Mouse (Mus musculus) adrenal gland, postnatal 10 days (tissue): ENCODE results near the gene Ddx24. TPM values are rescaled to one million over a fixed set of nuclear protein-coding genes. Genes with fewer than 3 reads are reported as not detected.
"Not testable (repeated sequence)": the region's sequence is repeated elsewhere in the genome, so short reads cannot be mapped to it uniquely, and the experiment has no call there.

Experiments
- DNase-seq: peaks from one replicate; pipeline ENCODE4 v3.0.0; 2021; ENCODE audit warnings: mixed read lengths
- long read RNA-seq, 2 experiments: library from polyadenylated mRNA; stranded (forward); transcript quantifications; one replicate each; pipeline ENCODE4 v2.0.0; 2021
- total RNA-seq, 2 experiments: library from RNA; stranded (reverse); gene quantifications; 2 replicates each; pipeline ENCODE4 v1.2.3; 2021

The Ddx24 gene
- 10 to 100 TPM; 94.4 to 99.7 TPM for total RNA-seq
- long read RNA-seq, experiment 1, full-length matches to known transcripts, result 90 of 113 reads
- long read RNA-seq, experiment 1, partial matches to known transcripts, result 13 of 113 reads
- long read RNA-seq, experiment 1, other reads (novel, unspliced or antisense), result 10 of 113 reads
- long read RNA-seq, experiment 2, transcript Ddx24-201 (9 exons, 2,850 nt), result major isoform, 65 of 77 reads
- long read RNA-seq, experiment 2, partial matches to known transcripts, result 4 of 77 reads
- long read RNA-seq, experiment 2, other reads (novel, unspliced or antisense), result 8 of 77 reads

DNA sequence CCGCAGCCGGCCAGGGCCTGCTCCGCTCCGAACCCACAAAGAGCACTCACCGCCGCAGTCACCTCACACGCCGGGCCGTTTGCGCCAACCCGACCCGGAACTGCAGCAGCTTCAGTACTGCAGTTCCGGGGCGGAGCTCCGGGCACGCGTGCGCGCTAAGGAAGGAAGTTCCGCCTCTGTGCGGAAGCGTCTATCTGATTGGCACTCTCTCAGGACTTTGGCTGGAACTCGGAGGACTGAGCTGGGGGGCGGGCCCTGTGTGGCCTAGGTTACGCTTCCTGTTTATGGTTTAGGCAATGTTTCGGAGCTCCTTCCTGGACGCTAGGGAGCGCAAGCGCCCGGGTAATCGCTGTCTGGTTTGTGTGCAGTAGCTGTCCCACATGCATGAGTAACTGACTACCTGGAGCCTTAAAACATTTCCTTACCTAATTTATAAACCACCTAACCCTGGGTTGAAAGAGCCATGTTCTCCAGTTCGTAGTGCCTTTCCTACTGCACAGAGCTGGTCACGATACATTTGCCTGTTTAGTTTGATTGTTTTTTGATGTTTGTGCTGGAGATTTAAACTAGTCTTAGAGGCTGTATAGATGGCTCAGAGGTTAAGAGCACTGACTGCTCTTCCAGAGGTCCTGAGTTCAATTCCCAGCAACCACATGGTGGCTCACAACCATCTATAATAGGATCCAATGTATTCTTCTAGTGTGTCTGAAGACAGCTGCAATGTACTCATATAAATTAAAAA is at the start of gene Ddx24:
Gene Ddx24 (minus strand): TSS at position 102 of the 742 bp plus-strand sequence.
- DNase-seq, result peak; percentile 97

DNA sequence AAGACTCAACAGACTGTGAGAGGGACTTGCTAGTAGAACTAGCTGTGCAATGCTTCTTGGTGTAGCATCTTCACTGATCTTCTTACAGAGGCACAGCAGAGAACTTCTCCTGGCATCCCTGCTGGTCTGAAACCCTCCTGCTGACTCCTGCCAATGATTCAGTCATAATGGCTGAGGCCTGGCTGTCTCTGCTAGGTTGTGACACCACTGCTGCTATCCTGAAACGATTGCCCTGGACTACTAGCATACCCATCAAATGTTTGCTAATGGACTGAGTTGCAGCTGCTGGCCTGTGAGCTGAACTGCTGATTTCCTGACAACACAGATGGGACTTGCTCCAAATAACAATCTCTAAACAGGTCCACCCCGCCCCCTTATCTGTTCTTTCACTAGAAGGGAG is 48.9 kb upstream of the Ddx24 start:
- DNase-seq, result no peak

DNA sequence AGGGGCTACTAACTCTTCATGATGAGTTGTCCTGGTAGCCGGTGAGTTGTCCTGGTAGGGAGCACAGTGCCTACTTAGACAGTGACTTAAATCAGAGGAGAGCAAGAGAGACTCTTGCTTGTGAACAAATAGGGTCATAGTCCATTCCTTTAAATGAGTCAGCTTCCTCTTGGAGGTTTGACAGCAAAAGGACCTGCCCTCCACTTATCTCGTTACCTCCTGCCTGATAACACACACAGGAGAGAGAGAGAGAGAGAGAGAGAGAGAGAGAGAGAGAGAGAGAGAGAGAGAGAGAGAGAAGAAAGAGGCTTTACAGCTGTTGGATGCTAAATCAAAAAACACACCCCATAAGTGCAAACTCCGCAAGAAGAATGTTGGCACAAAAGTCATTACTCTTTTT is 31.5 kb upstream of the Ddx24 start, which contains the start of gene Ifi27l2b:
Gene Ifi27l2b (minus strand): TSS at position 84 of the 400 bp plus-strand sequence.
- no peak for DNase-seq

DNA sequence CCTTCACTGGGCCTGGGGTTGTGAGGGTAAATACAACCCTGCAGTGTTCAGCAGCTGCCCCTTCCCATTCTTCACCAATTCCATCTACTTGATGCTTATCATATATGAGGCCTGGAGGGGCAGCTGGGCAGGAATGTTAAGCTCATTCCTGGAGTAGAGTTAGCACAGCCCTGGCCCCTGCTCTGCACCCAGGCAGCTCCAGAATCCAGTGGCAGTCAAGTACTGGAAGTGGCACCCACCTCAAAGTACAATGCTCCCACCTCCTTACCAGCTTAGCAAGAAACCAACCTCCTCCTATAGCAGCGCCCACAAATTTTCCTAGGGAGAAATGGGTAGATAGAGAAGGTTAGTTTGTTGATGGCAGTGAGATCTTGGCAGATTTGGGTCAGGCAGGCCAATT is 31.1 kb upstream of the Ddx24 start:
- DNase-seq, result not testable (repeated sequence)

DNA sequence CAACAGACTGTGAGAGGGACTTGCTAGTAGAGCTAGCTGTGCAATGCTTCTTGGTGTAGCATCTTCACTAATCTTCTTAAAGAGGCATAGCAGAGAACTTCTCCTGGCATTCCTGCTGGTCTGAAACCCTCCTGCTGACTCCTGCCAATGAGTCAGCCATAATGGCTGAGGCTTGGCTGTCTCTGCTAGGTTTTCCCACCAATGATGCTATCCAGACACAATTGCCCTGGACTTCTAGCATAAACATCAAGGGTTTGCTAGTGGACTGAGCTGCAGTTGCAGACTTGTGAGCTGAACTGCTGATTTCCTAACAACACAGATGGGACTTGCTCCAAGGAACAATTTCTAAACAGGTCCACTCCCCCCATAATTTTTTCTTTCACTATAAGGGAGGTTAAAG is 27.7 kb upstream of the Ddx24 start:
- DNase-seq, result peak; percentile 0

DNA sequence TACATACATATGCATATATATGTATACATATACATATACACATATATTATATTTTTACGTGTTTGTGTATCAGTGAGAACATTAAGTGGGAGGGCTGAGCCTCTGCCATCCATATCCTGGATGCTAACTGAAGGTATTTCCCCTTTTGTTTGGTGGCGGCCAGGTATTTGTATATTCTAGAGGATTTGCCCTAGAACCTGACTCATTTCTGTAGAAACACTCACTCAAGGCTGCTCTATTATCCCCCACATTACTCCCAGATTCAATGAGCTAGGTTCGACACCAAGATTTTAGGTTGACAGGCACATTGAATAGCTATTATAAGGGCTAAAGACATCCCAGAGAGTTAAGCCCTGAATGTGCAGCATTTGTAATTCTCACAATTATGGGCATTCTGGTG is 19.4 kb upstream of the Ddx24 start:
- no peak for DNase-seq

DNA sequence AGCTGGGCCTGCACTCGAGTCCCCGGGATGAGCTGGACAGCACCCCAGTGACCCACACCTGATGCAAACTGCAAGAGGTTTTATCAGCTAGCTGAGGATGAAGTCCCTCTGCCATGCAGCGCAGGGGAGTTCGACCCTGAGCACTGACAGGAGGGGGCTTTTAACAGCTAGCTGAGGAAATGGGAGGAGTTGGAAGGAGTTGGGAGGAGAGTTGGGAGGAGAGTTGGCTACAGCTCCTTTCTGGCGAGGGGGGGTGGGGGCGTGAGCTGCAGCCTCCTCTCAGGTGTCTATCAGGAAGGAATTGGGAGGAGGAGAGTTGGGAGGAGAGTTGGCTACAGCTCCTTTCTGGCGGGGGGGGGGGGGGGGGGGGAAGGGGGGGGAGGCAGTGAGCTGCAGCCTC is 18.6 kb upstream of the Ddx24 start:
- not testable (repeated sequence) for DNase-seq

DNA sequence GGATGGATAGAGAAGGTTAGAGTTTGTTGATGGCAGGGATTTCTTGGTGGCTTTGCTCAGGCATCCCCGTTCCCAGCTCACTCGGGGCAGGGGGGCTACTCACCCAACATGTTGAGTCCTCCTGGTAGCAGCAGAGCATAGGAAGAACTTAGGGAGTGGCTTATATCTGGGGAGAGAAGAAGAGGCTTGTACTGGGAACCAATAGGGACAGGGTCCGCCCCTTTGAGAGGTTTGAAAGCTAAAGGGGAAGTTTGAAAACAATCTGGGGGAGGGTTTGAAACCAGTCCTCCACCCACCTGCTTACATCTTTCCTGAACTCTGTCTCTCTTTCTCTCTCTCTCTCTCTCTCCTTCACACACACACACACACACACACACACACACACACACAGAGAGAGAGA is 17.9 kb upstream of the Ddx24 start, which contains the start of gene Ifi27l2a:
Gene Ifi27l2a (minus strand): TSS at position 157 of the 400 bp plus-strand sequence.
- no peak for DNase-seq

DNA sequence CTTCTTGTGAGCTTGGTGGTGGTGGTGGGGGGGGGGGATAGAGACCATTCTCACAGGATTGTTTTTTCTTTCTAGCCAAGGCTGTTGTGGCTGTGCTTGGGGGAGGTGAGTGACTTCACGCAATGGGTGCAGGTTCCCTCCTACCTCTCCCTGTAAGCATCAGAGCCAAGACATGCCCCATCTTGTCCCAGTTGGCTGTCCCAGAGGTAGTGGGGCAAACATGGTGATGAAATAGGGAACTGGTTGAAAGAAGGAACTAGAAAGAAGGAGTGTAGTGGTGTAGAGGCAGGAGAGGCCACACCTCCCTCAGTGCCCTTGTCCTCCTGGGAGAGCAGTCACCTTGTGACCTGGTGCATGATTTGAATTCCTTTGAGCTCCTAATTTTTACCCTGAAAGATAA is 12.0 kb upstream of the Ddx24 start:
- peak; percentile 62 for DNase-seq

DNA sequence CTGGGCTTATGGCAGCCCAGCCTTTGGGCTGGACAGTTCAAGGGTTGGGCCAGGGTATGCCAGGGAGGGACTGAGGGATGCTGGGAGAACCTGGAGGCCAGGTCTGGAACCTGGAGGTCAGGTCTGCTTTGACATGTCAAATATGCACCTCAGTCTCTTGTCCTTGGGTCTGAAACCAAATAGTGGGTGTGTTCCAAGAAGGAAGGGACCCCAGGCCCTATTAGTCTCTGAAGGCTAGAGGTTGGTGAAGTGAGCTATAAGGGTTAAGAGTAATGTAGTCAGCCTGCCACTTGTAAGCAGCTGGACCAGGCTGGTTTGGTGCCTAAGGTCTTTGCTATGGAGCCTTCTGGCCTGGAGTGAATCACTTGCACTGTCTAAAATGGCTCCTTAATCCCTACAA is 9.2 kb upstream of the Ddx24 start:
- no peak for DNase-seq

DNA sequence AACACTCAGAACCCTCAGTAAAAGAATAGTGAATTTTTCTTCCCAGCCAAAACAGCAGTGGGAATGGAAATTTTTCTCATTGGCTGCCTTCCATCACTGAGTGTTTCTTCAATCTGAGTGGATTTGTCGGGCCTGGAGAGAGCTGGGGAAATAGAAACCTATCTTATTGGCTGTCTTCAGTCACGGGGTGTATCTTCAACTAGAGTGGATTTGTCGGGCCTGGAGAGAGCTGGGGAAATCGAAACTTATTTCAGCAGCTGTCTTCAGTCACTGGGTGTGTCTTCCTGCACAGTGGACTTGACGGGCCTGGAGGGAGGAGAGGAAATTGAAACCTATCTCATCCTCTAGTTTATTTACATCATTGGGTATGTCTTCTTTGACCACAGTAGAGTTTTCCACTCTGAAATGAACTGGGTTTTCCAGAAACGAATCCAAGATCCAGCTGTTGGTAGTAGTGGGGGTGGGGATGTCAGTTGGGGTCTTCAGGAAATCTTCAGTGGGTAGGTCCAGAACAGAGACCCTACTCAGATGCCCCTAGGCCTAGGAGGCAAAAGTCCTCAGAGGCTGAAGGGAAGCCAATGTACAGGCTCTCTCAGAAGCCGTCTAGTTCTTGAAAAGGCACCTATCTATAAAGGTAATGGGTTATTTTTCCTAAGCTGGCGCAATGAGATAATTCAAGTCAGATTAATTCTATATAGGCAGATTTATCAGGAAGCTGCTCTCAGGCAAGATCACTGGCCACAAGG is 8.5 kb upstream of the Ddx24 start, which contains the start of gene Ifi27:
Gene Ifi27 (plus strand): TSS at position 226 of the 746 bp plus-strand sequence.
- peak; percentile 84 for DNase-seq

DNA sequence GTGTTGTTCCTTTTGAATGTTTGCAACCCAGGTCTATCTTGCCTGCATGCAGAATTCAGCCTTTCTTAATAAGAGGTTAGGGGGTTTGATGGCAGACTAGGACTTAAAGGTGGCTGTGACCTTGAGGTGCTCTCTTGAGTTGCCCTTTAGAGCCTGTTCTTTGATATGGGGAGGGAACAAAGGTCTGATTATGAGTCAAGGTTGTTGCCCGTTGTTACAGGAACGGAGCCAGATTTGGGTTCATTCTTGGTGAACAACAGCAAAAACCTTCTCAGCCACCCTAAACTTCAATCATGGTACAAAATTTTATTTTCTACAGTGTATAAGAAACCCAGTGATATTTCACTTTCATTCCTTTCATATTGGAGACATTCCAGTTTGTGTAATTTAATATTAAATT is 7.8 kb upstream of the Ddx24 start:
- peak; percentile 72 for DNase-seq

DNA sequence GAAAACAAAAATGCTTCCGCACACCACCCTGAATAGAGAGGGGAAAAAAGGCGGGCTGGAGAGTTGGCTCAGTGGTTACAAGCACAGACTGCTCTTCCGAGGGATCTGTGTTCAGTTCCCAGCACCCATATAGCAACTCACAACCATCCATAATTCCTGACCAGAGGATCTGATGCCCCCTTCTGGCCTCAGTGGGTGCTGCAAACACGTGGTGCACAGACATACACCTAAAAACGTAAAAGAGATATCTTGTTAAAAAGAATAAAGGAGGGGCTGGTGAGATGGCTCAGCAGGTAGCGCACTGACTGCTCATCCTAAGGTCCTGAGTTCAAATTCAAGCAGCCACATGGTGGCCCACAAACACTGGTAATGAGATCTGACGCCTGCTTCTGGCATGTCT is 1.1 kb upstream of the Ddx24 start:
- no peak for DNase-seq

DNA sequence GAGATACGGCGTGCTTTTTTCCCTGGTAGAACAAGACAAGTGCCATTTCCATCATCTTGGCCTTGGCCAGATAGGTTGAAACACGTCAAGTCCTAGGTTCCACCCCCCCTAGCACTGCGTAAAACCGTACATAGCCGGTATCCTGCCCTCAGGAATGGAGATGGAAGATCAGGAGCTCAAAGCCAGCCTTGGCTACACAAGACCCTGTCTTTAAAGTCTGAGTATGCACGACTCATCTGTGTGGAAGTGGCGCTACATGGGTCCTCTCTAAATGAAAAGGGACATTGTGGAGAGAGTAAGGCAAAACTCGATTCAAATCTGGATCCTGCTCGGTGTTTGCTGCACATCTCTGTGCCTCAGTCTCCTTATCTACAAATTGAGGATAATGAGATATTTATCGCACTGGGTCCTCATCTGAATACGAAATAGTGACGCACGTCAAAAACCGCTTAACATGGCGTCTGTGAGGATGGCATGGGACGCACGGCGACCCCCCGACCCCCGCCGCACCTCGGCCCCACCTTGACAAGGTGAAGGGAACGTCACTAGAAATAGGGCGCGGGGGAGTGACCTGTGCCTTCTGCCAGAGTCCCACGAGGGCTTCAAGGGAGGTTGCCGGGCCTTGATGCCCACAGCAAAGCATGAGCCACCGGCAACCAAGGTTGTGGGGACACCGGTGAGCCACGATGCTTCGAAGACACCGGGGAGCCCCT is 458 bp downstream of the Ddx24 start:
- DNase-seq, result no peak

DNA sequence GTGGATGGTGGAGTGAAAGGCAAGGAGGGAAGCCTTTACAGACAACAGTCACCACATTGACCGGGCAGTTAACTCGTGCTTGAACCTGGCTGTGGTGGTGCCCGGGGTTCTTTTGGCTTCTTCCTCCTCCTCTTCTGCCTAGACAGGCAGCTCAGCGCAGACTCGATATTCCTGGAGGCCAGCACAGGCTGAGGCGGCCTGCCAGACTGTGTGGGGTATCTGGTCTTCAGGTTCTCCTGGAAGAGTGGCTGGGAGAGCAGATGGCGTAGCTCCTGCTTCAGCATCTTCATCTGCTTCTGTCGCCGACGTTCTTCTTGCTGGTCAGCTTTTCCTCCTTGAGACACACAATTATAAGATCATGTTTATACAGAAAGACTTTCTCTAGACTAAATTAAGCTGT is 17.5 kb downstream of the Ddx24 start:
- DNase-seq, result no peak

DNA sequence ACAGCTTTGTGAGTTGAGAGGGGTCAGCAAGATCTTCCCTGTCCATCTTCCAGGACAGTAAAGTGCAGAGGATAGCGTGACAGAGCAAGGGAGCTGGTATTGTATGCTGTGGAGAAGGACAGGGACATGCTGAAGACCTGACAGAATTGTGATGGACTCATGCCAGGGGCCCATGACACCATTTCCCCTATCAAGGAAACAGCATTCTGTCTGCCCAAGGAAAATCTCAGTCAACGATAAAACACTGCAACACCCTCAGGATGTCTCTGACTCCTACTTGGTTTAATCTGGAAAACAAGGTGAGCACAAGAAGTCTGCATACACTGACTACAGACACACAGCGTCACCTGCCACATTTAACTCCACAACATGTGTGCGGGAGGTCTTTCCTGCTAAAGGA is 17.9 kb downstream of the Ddx24 start, which contains the start of gene 9330161L09Rik:
Gene 9330161L09Rik (minus strand): TSS at position 101 of the 400 bp plus-strand sequence.
- no peak for DNase-seq

DNA sequence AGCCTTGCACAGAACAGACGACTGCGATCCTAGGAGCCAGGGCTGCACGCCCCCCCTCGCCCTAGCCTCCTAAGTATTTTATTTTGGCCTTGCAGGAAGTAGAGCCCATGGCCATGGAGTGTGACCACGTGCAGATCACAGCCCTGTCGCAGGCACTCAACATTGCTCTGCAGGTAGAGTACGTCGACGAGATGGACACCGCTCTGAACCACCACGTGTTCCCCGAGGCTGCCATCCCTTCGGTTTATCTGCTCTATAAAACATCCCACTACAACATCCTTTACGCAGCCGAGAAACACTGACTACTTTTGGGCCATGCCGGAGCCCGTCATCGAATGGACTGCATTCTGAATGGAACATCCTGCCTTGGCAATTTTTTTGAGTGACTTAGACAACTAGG is 21.5 kb downstream of the Ddx24 start:
- DNase-seq, result no peak

DNA sequence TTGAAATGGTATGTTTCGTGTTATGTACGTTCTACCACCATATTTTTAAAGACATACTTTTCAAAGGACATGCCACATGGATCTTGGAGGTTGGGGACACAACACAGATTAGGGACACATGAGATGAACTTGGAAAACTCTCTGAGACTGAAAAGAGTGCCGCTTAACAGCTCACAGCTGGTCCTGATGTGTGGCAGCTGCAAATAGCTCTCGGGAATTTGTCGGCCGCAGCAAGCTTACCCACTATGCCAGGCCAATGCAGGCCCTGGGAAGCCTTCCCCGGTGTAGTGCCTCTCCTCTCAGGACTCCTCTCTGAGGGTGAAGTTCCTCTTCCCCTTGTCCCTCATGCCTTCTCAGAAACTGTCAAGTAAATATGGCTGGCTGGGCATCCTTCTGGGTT is 28.9 kb downstream of the Ddx24 start:
- no peak for DNase-seq

DNA sequence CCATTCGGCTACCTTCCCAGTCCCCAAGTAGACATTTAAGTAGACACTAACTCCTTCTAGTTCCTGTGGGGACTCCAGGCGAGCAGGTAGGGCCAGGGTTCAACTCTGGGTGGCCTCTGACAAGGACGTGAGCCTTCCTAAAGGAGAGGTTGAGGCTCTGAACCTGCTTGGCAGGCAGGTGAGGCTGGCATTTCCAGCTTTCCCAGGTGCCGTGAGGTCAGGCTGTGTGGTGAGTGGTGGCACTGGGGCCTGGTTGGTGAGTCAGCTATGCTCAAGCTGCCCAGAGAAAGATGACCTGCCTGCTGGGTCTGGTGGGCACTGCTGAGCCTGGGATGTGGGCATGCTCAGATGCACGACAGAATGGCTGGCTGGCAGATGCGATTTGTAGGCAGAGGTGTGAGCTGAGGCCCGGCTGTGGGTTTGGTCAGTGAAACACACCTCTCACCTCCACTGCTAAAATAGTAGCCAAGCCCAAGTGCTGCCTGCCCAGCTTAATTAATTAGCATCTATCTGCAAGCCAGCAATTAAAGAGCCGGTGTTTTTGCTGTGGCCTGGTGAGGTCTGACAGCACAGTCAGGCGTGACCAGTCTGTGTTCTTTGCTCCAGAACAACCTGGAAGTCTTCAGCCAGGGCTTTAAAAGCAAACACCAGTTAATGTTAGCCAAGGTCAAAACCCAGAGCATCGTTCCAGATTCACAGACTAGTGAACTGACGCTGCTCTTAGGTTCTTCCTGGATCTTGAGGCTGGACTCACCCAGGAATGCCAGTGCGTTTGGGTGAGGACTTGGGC is 29.9 kb downstream of the Ddx24 start:
- DNase-seq, result no peak

DNA sequence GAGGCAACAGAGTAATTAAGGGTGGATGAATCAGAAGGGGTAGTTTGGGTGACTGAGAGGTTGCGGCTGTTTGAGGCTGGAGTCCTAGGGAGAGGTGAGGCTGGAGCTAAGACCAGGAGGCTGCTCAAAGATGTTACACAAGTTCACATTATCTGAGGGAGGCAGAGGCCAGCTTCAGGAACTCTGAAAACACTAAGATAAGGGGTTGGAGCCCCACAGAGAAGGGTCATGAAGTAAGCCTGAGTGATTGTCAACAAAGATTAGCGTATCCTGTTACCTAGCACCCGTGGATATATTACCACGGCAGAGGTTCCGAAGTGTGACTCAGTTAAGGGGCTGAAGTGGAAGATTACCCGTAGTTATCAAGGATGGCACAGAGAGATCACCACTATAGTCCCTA is 32.1 kb downstream of the Ddx24 start:
- DNase-seq, result no peak

DNA sequence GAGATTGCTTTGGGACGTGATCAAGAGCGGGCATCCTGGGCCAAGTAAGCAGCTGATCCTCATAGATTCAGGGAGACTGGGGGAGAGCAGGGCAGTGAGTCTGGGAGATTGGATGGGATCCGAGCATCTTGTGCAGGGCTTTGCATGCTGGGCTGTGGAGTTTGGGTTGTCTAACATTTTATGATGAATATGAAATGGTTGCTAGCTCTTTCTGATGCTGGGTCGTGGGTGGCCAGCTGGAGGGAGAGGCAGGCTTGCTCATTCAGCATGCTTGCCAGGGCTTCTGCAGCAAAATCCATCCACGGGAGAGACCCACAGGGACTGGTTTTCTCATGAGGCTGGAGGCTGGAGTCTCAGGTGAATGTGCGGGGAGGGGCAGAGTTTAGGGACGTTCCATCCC is 34.5 kb downstream of the Ddx24 start:
- DNase-seq, result no peak
